Comparison of ENCODE assay signal across 24 mouse cellular contexts in genomic region chr5:27518716-27519115, GRCm38 (mm10). TPM values are rescaled to one million over a fixed set of nuclear protein-coding genes. Genes with fewer than 3 reads are reported as not detected.
"Had no signal": no experiment of that assay in that cellular context is flagged by ENCODE, and none has a peak within 500 bp of the region (broad histone marks: within the 10 kb centered on the region; RNA-seq: fewer than 3 reads in every experiment).

No protein-coding gene starts in this region.

- DNase-seq: kidney, adult 8-10 months; kidney, postnatal 10 days; kidney, postnatal 4 days; layer of hippocampus, postnatal 36 days; liver, embryonic 13.5 days; lung, embryonic 14.5 days; midbrain, embryonic 14.5 days; right cerebral cortex, postnatal 14 days; right cerebral cortex, postnatal 4 days; thymus, adult 2 months; thymus, postnatal 14 days; thymus, postnatal 4 days had no signal

- H3K4me3 ChIP-seq: kidney, embryonic 15.5 days; left cerebral cortex, adult 2 months; liver, embryonic 13.5 days had no signal

- ATAC-seq: lung, postnatal 0 days had no signal

- H3K27ac ChIP-seq: kidney, embryonic 15.5 days; left cerebral cortex, adult 2 months; liver, embryonic 13.5 days; macrophage; stomach, postnatal 0 days had no signal

RNA-seq across cellular contexts. Expression of gene Speer4b, which starts 17.5 kb away (rescaled TPM):
- total RNA-seq: layer of hippocampus, adult 8-10 months; layer of hippocampus, postnatal 10 days; layer of hippocampus, postnatal 36 days; left cerebral cortex, adult 2 months; left cerebral cortex, postnatal 10 days; left cerebral cortex, postnatal 36 days; liver, adult 2 months; megakaryocyte, adult 5-6 weeks; midbrain, postnatal 0 days had no signal
